Mouse (Mus musculus): Measurements from ENCODE around the gene Sox5. TPM values are rescaled to one million over a fixed set of nuclear protein-coding genes. Genes with fewer than 3 reads are reported as not detected.

Gene Sox5
- polyA plus RNA-seq, 1 experiment, result 2.8 TPM

DNA sequence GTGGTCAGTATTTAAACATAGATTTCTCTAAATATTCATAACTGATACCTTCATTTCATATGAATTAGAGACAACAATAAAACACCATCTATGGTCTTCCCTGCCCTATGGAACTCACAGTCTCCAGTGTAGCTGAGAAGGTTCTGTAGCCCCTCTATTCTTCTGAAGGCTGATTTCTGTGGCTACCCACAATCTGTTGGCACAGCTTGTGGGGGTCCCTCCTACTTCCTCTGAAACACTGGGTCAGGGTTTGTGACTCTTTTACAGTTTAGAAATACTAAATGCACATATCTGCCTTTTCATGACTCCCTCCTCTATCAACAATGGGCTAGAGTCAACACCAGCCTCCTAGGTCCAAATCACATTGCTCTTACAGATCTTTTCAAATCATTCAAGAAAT, 461.4 kb downstream of the Sox5 start:
- TF ChIP-seq POLR2A (IDR thresholded peaks at IDR 0.05; ENCODE audit: low read depth, low read length) (no peak), CTCF (IDR thresholded peaks at IDR 0.05; ENCODE audit: borderline replicate concordance, insufficient read depth, low read length) (no peak)
- no peak overlapping the region for H3K27ac ChIP-seq (ENCODE audit: insufficient read depth, low read length)
- no peak overlapping the region for H3K4me3 ChIP-seq (ENCODE audit: insufficient read depth, low read length)
- no peaks in the 10 kb centered on the region for H3K4me1 ChIP-seq (ENCODE audit: control insufficient read depth, insufficient read depth, low read length)

DNA sequence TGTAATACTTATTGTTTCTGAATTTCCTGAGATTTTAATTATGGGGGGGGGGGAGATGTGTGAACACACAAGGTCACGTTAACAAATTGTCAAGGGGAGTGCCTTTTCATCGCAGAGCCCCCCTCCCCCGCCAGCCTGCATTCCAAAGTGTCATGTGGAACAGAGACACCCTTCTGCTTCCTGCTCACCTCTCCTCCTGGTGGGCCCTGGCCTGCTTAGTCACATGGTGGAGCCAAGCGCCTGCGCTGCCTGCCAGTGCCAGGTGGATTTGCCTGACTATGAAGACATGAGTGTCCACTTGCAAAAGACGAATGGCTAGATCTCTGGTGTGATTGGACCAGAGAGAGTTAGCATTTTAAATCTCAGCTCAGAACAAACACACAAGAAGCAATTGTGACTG, 462.1 kb downstream of the Sox5 start:
- no peak overlapping the region for H3K4me3 ChIP-seq (ENCODE audit: insufficient read depth, low read length)
- TF ChIP-seq POLR2A (IDR thresholded peaks at IDR 0.05; ENCODE audit: low read depth, low read length), result no peak
- no peak for TF ChIP-seq CTCF (IDR thresholded peaks at IDR 0.05; ENCODE audit: borderline replicate concordance, insufficient read depth, low read length)
- no peaks in the 10 kb centered on the region for H3K4me1 ChIP-seq (ENCODE audit: control insufficient read depth, insufficient read depth, low read length)
- no peak overlapping the region for H3K27ac ChIP-seq (ENCODE audit: insufficient read depth, low read length)

GRCm38 (mm10) chr6:144312781-144313754, 468.7 kb downstream of the Sox5 start:
- Histone ChIP-seq H3K4me1 (ENCODE audit: control insufficient read depth, insufficient read depth, low read length) (no peaks in the 10 kb centered on the region), H3K27ac (ENCODE audit: insufficient read depth, low read length) (no peak overlapping the region), H3K4me3 (ENCODE audit: insufficient read depth, low read length) (no peak overlapping the region)
- TF ChIP-seq POLR2A (IDR thresholded peaks at IDR 0.05; ENCODE audit: low read depth, low read length) (no peak), CTCF (IDR thresholded peaks at IDR 0.05; ENCODE audit: borderline replicate concordance, insufficient read depth, low read length) (no peak)

- no peak overlapping the region for H3K27ac ChIP-seq (ENCODE audit: insufficient read depth, low read length)
- H3K4me3 ChIP-seq (ENCODE audit: insufficient read depth, low read length), result no peak overlapping the region
- H3K4me1 ChIP-seq (ENCODE audit: control insufficient read depth, insufficient read depth, low read length), result no peaks in the 10 kb centered on the region
- TF ChIP-seq CTCF (IDR thresholded peaks at IDR 0.05; ENCODE audit: borderline replicate concordance, insufficient read depth, low read length) (no peak), POLR2A (IDR thresholded peaks at IDR 0.05; ENCODE audit: low read depth, low read length) (no peak)
Observed at GRCm38 (mm10) chr6:144312282-144312780, 469.4 kb downstream of the Sox5 start.

GRCm38 (mm10) chr6:144311754-144312153, 470.0 kb downstream of the Sox5 start:
- no peaks in the 10 kb centered on the region for H3K4me1 ChIP-seq (ENCODE audit: control insufficient read depth, insufficient read depth, low read length)
- H3K4me3 ChIP-seq (ENCODE audit: insufficient read depth, low read length), result no peak overlapping the region
- H3K27ac ChIP-seq (ENCODE audit: insufficient read depth, low read length), result no peak overlapping the region
- TF ChIP-seq CTCF (IDR thresholded peaks at IDR 0.05; ENCODE audit: borderline replicate concordance, insufficient read depth, low read length) (no peak), POLR2A (IDR thresholded peaks at IDR 0.05; ENCODE audit: low read depth, low read length) (no peak)

GRCm38 (mm10) chr6:144309171-144309570, 472.6 kb downstream of the Sox5 start:
- no peaks in the 10 kb centered on the region for H3K4me1 ChIP-seq (ENCODE audit: control insufficient read depth, insufficient read depth, low read length)
- no peak overlapping the region for H3K27ac ChIP-seq (ENCODE audit: insufficient read depth, low read length)
- TF ChIP-seq CTCF (IDR thresholded peaks at IDR 0.05; ENCODE audit: borderline replicate concordance, insufficient read depth, low read length) (no peak), POLR2A (IDR thresholded peaks at IDR 0.05; ENCODE audit: low read depth, low read length) (no peak)
- no peak overlapping the region for H3K4me3 ChIP-seq (ENCODE audit: insufficient read depth, low read length)

DNA sequence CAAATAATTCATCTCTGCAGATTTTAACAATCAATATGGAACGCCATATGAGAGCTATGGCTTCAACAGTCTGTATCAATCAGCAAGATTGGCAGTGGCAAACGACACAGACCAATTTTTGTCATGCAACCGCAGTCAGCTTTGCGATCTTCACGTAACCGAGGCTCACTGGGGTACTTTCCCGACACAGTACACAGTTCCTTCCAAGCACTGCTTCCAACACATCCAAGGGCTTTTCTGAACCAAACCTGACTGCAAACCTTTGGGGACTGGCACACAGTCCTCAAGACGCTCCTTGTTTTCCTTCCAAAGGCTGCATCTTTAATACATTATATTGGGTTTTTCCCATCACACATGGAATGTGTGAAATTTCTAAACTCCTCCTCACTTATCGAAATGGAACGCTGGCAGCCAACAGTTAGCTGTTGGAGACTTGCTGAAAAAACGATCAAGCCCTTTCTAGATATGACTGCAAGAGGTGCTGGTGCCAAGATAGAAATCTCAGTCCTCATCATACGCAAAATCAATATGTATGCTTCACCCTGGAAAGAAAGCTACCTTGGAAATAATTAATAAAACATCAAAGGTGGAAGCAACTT, 474.1 kb downstream of the Sox5 start:
- no peak for TF ChIP-seq CTCF (IDR thresholded peaks at IDR 0.05; ENCODE audit: borderline replicate concordance, insufficient read depth, low read length)
- TF ChIP-seq POLR2A (IDR thresholded peaks at IDR 0.05; ENCODE audit: low read depth, low read length), result no peak
- Histone ChIP-seq H3K4me1 (ENCODE audit: control insufficient read depth, insufficient read depth, low read length) (no peaks in the 10 kb centered on the region), H3K4me3 (ENCODE audit: insufficient read depth, low read length) (no peak overlapping the region), H3K27ac (ENCODE audit: insufficient read depth, low read length) (no peak overlapping the region)

GRCm38 (mm10) chr6:144302823-144303222, 479.0 kb downstream of the Sox5 start:
- no peak for TF ChIP-seq CTCF (IDR thresholded peaks at IDR 0.05; ENCODE audit: borderline replicate concordance, insufficient read depth, low read length)
- TF ChIP-seq POLR2A (IDR thresholded peaks at IDR 0.05; ENCODE audit: low read depth, low read length), result no peak

GRCm38 (mm10) chr6:144301082-144301481, 480.7 kb downstream of the Sox5 start:
- no peak for TF ChIP-seq POLR2A (IDR thresholded peaks at IDR 0.05; ENCODE audit: low read depth, low read length)
- TF ChIP-seq CTCF (IDR thresholded peaks at IDR 0.05; ENCODE audit: borderline replicate concordance, insufficient read depth, low read length), result no peak
- Histone ChIP-seq H3K27ac (ENCODE audit: insufficient read depth, low read length) (no peak overlapping the region), H3K4me3 (ENCODE audit: insufficient read depth, low read length) (no peak overlapping the region), H3K4me1 (ENCODE audit: control insufficient read depth, insufficient read depth, low read length) (no peaks in the 10 kb centered on the region)

More at GRCm38 (mm10) chr6:144302823-144303222, 479.0 kb downstream of the Sox5 start:
- H3K4me3 ChIP-seq (ENCODE audit: insufficient read depth, low read length), result no peak overlapping the region
- no peaks in the 10 kb centered on the region for H3K4me1 ChIP-seq (ENCODE audit: control insufficient read depth, insufficient read depth, low read length)
- H3K27ac ChIP-seq (ENCODE audit: insufficient read depth, low read length), result no peak overlapping the region

- Histone ChIP-seq H3K27ac (ENCODE audit: insufficient read depth, low read length) (no peak overlapping the region), H3K4me3 (ENCODE audit: insufficient read depth, low read length) (no peak overlapping the region), H3K4me1 (ENCODE audit: control insufficient read depth, insufficient read depth, low read length) (no peaks in the 10 kb centered on the region)
- TF ChIP-seq POLR2A (IDR thresholded peaks at IDR 0.05; ENCODE audit: low read depth, low read length) (no peak), CTCF (IDR thresholded peaks at IDR 0.05; ENCODE audit: borderline replicate concordance, insufficient read depth, low read length) (no peak)
Observed at GRCm38 (mm10) chr6:144299503-144299858, 482.3 kb downstream of the Sox5 start.

Measured in embryonic fibroblast, embryonic 13.5 days (primary cell).